Mouse (Mus musculus): ENCODE measurements around the gene Gm3149. TPM values are rescaled to one million over a fixed set of nuclear protein-coding genes. Genes with fewer than 3 reads are reported as not detected.
"Not testable (repeated sequence)": the region's sequence is repeated elsewhere in the genome, so short reads cannot be mapped to it uniquely, and the experiment has no call there.

The Gm3149 gene
- polyA plus RNA-seq (2016; fragmentation: Nextera tagmentation; extraction: Ambion mirVana), result not detected in 2 replicates

GRCm38 (mm10) chr14:4316983-4317382 lies at the start of gene Gm3149:
TSS of gene Gm3149 (plus strand) at chr14:4317283.
- not testable (repeated sequence) for H3K27me3 ChIP-seq (ENCODE audit: poor library complexity, severe bottlenecking); H3K4me1 ChIP-seq; H3K9me3 ChIP-seq; H3K27ac ChIP-seq; DNase-seq (ENCODE audit: extremely low spot score, low spot score); H3K4me3 ChIP-seq; H3K36me3 ChIP-seq (replicated peaks)
- no CpG with 5 or more reads among the region's 1 CpGs for WGBS

- not testable (repeated sequence) for H3K27ac ChIP-seq; H3K27me3 ChIP-seq (ENCODE audit: poor library complexity, severe bottlenecking); H3K4me3 ChIP-seq; DNase-seq (ENCODE audit: extremely low spot score, low spot score); H3K4me1 ChIP-seq; H3K9me3 ChIP-seq; H3K36me3 ChIP-seq (replicated peaks)
- WGBS, result 89% methylated on average over 2 of the region's 2 CpGs
Measured at GRCm38 (mm10) chr14:4269238-4269950, 47.7 kb upstream of the Gm3149 start.

GRCm38 (mm10) chr14:4279828-4280227 lies 37.3 kb upstream of the Gm3149 start:
- DNase-seq (ENCODE audit: extremely low spot score, low spot score); H3K27me3 ChIP-seq (ENCODE audit: poor library complexity, severe bottlenecking); H3K9me3 ChIP-seq; H3K36me3 ChIP-seq (replicated peaks); H3K4me1 ChIP-seq; H3K4me3 ChIP-seq; H3K27ac ChIP-seq: not testable (repeated sequence)
- 91% methylated on average over 3 of the region's 3 CpGs for WGBS

- peak within 1 kb of the TSS; percentile 82 for H3K27ac ChIP-seq
- not testable (repeated sequence) for H3K9me3 ChIP-seq; H3K27me3 ChIP-seq (ENCODE audit: poor library complexity, severe bottlenecking); H3K4me1 ChIP-seq; H3K36me3 ChIP-seq (replicated peaks)
- peak within 1 kb of the TSS; percentile 55 for H3K4me3 ChIP-seq
- 4% methylated on average over 30 of the region's 48 CpGs for WGBS
- DNase-seq (ENCODE audit: extremely low spot score, low spot score), result peak; percentile 26
Measured at GRCm38 (mm10) chr14:4334476-4335080, 17.5 kb downstream of the Gm3149 start, which contains the start of gene 2610042L04Rik. TSS of gene 2610042L04Rik (plus strand) at chr14:4334763.

- H3K9me3 ChIP-seq; H3K4me1 ChIP-seq; H3K4me3 ChIP-seq; DNase-seq (ENCODE audit: extremely low spot score, low spot score); H3K36me3 ChIP-seq (replicated peaks); H3K27ac ChIP-seq; H3K27me3 ChIP-seq (ENCODE audit: poor library complexity, severe bottlenecking): not testable (repeated sequence)
- 7% methylated on average over 8 of the region's 8 CpGs for WGBS
Measured at GRCm38 (mm10) chr14:4335506-4335905, 18.4 kb downstream of the Gm3149 start.

- 94% methylated on average over 3 of the region's 3 CpGs for WGBS
- H3K9me3 ChIP-seq; H3K27ac ChIP-seq; H3K36me3 ChIP-seq (replicated peaks); DNase-seq (ENCODE audit: extremely low spot score, low spot score); H3K4me1 ChIP-seq; H3K4me3 ChIP-seq; H3K27me3 ChIP-seq (ENCODE audit: poor library complexity, severe bottlenecking): not testable (repeated sequence)
Measured at GRCm38 (mm10) chr14:4368991-4369390, 51.9 kb downstream of the Gm3149 start.

- H3K36me3 ChIP-seq (replicated peaks); H3K4me1 ChIP-seq; H3K4me3 ChIP-seq; DNase-seq (ENCODE audit: extremely low spot score, low spot score); H3K27me3 ChIP-seq (ENCODE audit: poor library complexity, severe bottlenecking); H3K9me3 ChIP-seq; H3K27ac ChIP-seq: not testable (repeated sequence)
- WGBS, result 81% methylated on average over 3 of the region's 3 CpGs
Measured at GRCm38 (mm10) chr14:4369691-4370090, 52.6 kb downstream of the Gm3149 start.

Other genes starting within 250 kb of the Gm3149 start
- gene Gm3115, start 233.2 kb upstream of the Gm3149 start, polyA plus RNA-seq (2016; fragmentation: Nextera tagmentation; extraction: Ambion mirVana), result not detected in 2 replicates
- 0.24 and 1.2 TPM in 2 replicates for gene Gm8108, start 206.8 kb upstream of the Gm3149 start, polyA plus RNA-seq (2016; fragmentation: Nextera tagmentation; extraction: Ambion mirVana)
- not detected in 2 replicates for gene Gm3127, start 152.3 kb upstream of the Gm3149 start, polyA plus RNA-seq (2016; fragmentation: Nextera tagmentation; extraction: Ambion mirVana)
- gene Gm2974, start 134.7 kb upstream of the Gm3149 start, polyA plus RNA-seq (2016; fragmentation: Nextera tagmentation; extraction: Ambion mirVana), result 0.95 and 1.2 TPM in 2 replicates
- not detected in 2 replicates for gene Gm3138, start 67.7 kb upstream of the Gm3149 start, polyA plus RNA-seq (2016; fragmentation: Nextera tagmentation; extraction: Ambion mirVana)
- gene 2610042L04Rik, start 17.5 kb downstream of the Gm3149 start, polyA plus RNA-seq (2016; fragmentation: Nextera tagmentation; extraction: Ambion mirVana), result 0.72 and 0.87 TPM in 2 replicates
- not detected in 2 replicates for gene Gm3159, start 80.2 kb downstream of the Gm3149 start, polyA plus RNA-seq (2016; fragmentation: Nextera tagmentation; extraction: Ambion mirVana)
- 0.86 and 0.90 TPM in 2 replicates for gene Gm3164, start 98.2 kb downstream of the Gm3149 start, polyA plus RNA-seq (2016; fragmentation: Nextera tagmentation; extraction: Ambion mirVana)
- gene Gm3173, start 113.7 kb downstream of the Gm3149 start, polyA plus RNA-seq (2016; fragmentation: Nextera tagmentation; extraction: Ambion mirVana), result not detected in 2 replicates
- gene Gm3182, start 164.5 kb downstream of the Gm3149 start, polyA plus RNA-seq (2016; fragmentation: Nextera tagmentation; extraction: Ambion mirVana), result not detected in 2 replicates
- gene Gm3047, start 238.1 kb downstream of the Gm3149 start, polyA plus RNA-seq (2016; fragmentation: Nextera tagmentation; extraction: Ambion mirVana), result not detected in 2 replicates

Data from forebrain, embryonic 10.5 days (tissue).